Mouse (Mus musculus) intestine, postnatal 0 days (tissue): ENCODE results near the gene Gm43552. TPM values are rescaled to one million over a fixed set of nuclear protein-coding genes. Genes with fewer than 3 reads are reported as not detected.
"Not testable (repeated sequence)": the region's sequence is repeated elsewhere in the genome, so short reads cannot be mapped to it uniquely, and the experiment has no call there.

Source experiments
- ATAC-seq: fragments of 200-750 bp; cut with Nextera tagmentation; 2 replicates; pipeline ENCODE4 v1.8.0; 2017; ENCODE audit warnings: mild to moderate bottlenecking, moderate TSS enrichment, moderate library complexity
- H3K27ac ChIP-seq: fragments of 300-500 bp; sonication (generic); 2 replicates; pipeline ENCODE4 v1.5.1; 2014; ENCODE audit warnings: mild to moderate bottlenecking, low read depth, low read length, moderate library complexity
- H3K27me3 ChIP-seq: fragments of 300-500 bp; sonication (generic); replicated peaks from 2 replicates; pipeline ENCODE4 v1.6.1; 2014; ENCODE audit warnings: low read length, mixed read lengths; ENCODE audit not compliant: control insufficient read depth, insufficient read depth
- H3K36me3 ChIP-seq: fragments of 300-500 bp; sonication (generic); 2 replicates; pipeline ENCODE4 v1.6.1; 2014; ENCODE audit warnings: mild to moderate bottlenecking, moderate library complexity; ENCODE audit not compliant: control insufficient read depth, insufficient read depth
- H3K4me1 ChIP-seq: fragments of 300-500 bp; sonication (generic); replicated peaks from 2 replicates; pipeline ENCODE4 v1.6.1; 2014; ENCODE audit warnings: antibody characterized with exemption, low read length, mixed read lengths; ENCODE audit not compliant: control insufficient read depth, insufficient read depth
- H3K4me2 ChIP-seq: fragments of 300-500 bp; sonication (generic); replicated peaks from 2 replicates; pipeline ENCODE4 v1.6.1; 2014; ENCODE audit warnings: low read depth, mild to moderate bottlenecking, moderate library complexity
- H3K4me3 ChIP-seq: fragments of 300-500 bp; sonication (generic); 2 replicates; pipeline ENCODE4 v1.5.1; 2014; ENCODE audit warnings: low read depth, low read length
- H3K9ac ChIP-seq: fragments of 300-500 bp; sonication (generic); 2 replicates; pipeline ENCODE4 v1.6.1; 2014; ENCODE audit warnings: mild to moderate bottlenecking, low read depth, low read length
- H3K9me3 ChIP-seq: fragments of 300-500 bp; sonication (generic); 2 replicates; pipeline ENCODE4 v1.6.1; 2016; ENCODE audit warnings: mixed run types; ENCODE audit not compliant: control insufficient read depth
- CTCF ChIP-seq: sonication (generic); IDR thresholded peaks from 2 replicates; pipeline ENCODE4 v1.5.1; 2016; ENCODE audit warnings: low read depth, mild to moderate bottlenecking, control low read depth, antibody characterized with exemption, moderate library complexity
- WGBS: fragments of 180-500 bp; shearing (Covaris S2); extraction: QIAGEN DNeasy Blood & Tissue Kit; methylation state at CpG from one replicate; pipeline ENCODE4 v1.1.7; 2014; 5-methylcytosine and 5-hydroxymethylcytosine counted together
- polyA plus RNA-seq: library from polyadenylated mRNA; unstranded; fragments of >200 nt; fragmentation: Nextera tagmentation; extraction: Ambion mirVana; gene quantifications from 2 replicates; pipeline ENCODE4 v1.2.1, GENCODE M21; 2015

The Gm43552 gene
- polyA plus RNA-seq, 1 experiment from 2014 or later = not detected

DNA sequence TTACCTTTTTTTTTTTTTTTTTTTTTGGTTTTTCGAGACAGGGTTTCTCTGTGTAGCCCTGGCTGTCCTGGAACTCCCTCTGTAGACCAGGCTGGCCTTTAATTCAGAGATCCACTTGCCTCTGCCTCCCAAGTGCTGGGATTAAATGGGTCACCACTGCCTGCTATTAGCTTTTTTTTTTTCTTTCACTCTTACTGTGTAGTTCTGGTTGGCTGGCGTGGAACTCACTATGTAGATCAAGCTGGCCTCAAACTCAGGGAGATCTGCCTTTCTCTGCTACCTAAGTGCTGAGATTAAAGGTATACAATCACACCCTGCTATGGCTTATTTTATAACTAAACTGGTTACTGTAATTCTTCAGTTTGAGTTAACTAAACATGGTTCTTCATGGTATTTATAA is 6.1 kb downstream of the Gm43552 start:
- Histone ChIP-seq H3K27me3 (no peaks in the 10 kb centered on the region), H3K9ac (no peak overlapping the region), H3K4me3 (no peak overlapping the region), H3K27ac (no peak overlapping the region), H3K4me1 (peaks cover 2% of the 10 kb centered on the region; the same call in 1 of the 2 replicates), H3K36me3 (no peaks in the 10 kb centered on the region), H3K4me2 (no peak overlapping the region), H3K9me3 (no peaks in the 10 kb centered on the region)
- 55% methylated on average over 2 of the region's 2 CpGs for WGBS
- ATAC-seq = no peak
- no peak for TF ChIP-seq CTCF

DNA sequence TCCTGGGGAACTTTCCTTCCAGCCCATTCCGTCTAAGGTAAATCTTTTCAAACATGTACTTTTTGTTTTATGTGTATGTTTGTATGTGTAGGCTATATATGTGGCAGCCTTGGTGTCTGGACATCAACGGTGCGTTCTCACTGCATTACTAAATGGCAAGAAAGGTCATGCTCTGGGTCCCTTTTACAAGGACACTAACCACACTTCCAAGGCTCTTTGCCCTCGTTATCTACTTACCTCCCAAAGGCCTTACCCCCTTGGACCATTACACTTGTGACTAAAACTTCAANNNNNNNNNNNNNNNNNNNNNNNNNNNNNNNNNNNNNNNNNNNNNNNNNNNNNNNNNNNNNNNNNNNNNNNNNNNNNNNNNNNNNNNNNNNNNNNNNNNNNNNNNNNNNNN is 9.6 kb downstream of the Gm43552 start:
- Histone ChIP-seq H3K9ac (no peak overlapping the region), H3K4me1 (peaks cover 2% of the 10 kb centered on the region; the same call in 1 of the 2 replicates), H3K4me3 (no peak overlapping the region), H3K27ac (no peak overlapping the region), H3K36me3 (no peaks in the 10 kb centered on the region), H3K27me3 (no peaks in the 10 kb centered on the region), H3K9me3 (no peaks in the 10 kb centered on the region), H3K4me2 (no peak overlapping the region)
- ATAC-seq = no peak
- no peak for TF ChIP-seq CTCF
- 91% methylated on average over 4 of the region's 4 CpGs for WGBS

GRCm38 (mm10) chr5:65480511-65480910 is 12.1 kb downstream of the Gm43552 start:
- ATAC-seq = no peak
- Histone ChIP-seq H3K9me3 (no peaks in the 10 kb centered on the region), H3K4me2 (no peak overlapping the region), H3K27ac (no peak overlapping the region), H3K4me3 (no peak overlapping the region), H3K36me3 (no peaks in the 10 kb centered on the region), H3K27me3 (no peaks in the 10 kb centered on the region), H3K9ac (no peak overlapping the region), H3K4me1 (peaks cover 2% of the 10 kb centered on the region; the same call in 1 of the 2 replicates)
- TF ChIP-seq CTCF = no peak
- WGBS = 56% methylated on average over 4 of the region's 4 CpGs

- no peak for TF ChIP-seq CTCF
- peak overlapping the region; percentile 57; the same call in 1 of the 2 replicates for H3K27ac ChIP-seq
- no peaks in the 10 kb centered on the region for H3K27me3 ChIP-seq
- H3K4me1 ChIP-seq = peaks cover 2% of the 10 kb centered on the region; the same call in 1 of the 2 replicates
- peak; percentile 67 for ATAC-seq
- H3K36me3 ChIP-seq = 0 out of 2 replicates have a peak, but pooled peaks cover 3% of the 10 kb centered on the region
- H3K4me2 ChIP-seq = no peak overlapping the region
- H3K9me3 ChIP-seq = no peaks in the 10 kb centered on the region
- WGBS = 59% methylated on average over 9 of the region's 9 CpGs
- no peak overlapping the region for H3K9ac ChIP-seq
- H3K4me3 ChIP-seq = no peak overlapping the region
Observed at GRCm38 (mm10) chr5:65479681-65480445, 12.8 kb downstream of the Gm43552 start.

DNA sequence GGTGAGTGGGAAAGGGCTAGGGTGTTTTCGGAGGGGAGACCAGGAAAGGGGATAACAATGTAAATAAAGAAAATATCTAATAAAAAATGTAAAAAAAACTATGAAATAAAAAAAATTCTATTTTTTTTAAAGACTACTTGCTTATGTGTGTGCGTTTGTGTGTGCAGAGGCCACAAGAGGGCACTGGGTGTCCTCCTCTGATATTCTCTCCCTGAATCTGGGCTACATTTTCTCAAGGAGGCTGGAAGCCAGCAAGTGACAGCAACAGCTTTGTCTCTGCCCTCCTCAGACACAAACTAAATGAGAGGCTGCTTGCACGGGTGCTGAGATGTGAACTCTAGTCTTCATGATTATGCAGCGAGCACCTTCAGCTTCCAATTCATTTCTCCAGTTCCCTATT is 14.4 kb downstream of the Gm43552 start:
- WGBS = 72% methylated on average over 4 of the region's 4 CpGs
- no peak overlapping the region for H3K4me3 ChIP-seq
- H3K27me3 ChIP-seq = no peaks in the 10 kb centered on the region
- H3K36me3 ChIP-seq = 0 out of 2 replicates have a peak, but pooled peaks cover 5% of the 10 kb centered on the region
- TF ChIP-seq CTCF = peak; percentile 58
- no peak overlapping the region for H3K9ac ChIP-seq
- H3K9me3 ChIP-seq = no peaks in the 10 kb centered on the region
- ATAC-seq = no peak
- H3K4me2 ChIP-seq = no peak overlapping the region
- no peaks in the 10 kb centered on the region for H3K4me1 ChIP-seq
- no peak overlapping the region for H3K27ac ChIP-seq

- H3K9me3 ChIP-seq, H3K4me2 ChIP-seq, H3K4me3 ChIP-seq, H3K9ac ChIP-seq, ATAC-seq, H3K4me1 ChIP-seq, H3K27ac ChIP-seq, H3K27me3 ChIP-seq, H3K36me3 ChIP-seq: not testable (repeated sequence)
- 97% methylated on average over 4 of the region's 4 CpGs for WGBS
Observed at GRCm38 (mm10) chr5:65476739-65477138, 15.9 kb downstream of the Gm43552 start.
